Mouse (Mus musculus) forebrain, embryonic 15.5 days (tissue): Measurements from ENCODE around the gene Col6a1. TPM values are rescaled to one million over a fixed set of nuclear protein-coding genes. Genes with fewer than 3 reads are reported as not detected.

Source experiments
- ATAC-seq: fragments of 200-750 bp; cut with Nextera tagmentation; replicated peaks from 2 replicates; pipeline ENCODE4 v1.8.0; 2017; ENCODE audit warnings: mild to moderate bottlenecking, moderate TSS enrichment, moderate library complexity
- H3K27ac ChIP-seq: fragments of 300-500 bp; sonication (generic); replicated peaks from 2 replicates; pipeline ENCODE4 v1.5.1; 2015; ENCODE audit warnings: mild to moderate bottlenecking, inconsistent platforms
- H3K27me3 ChIP-seq: fragments of 300-500 bp; sonication (generic); 2 replicates; pipeline ENCODE4 v1.6.1; 2015; ENCODE audit warnings: inconsistent platforms
- H3K36me3 ChIP-seq: fragments of 300-500 bp; sonication (generic); 2 replicates; pipeline ENCODE4 v1.6.1; 2015; ENCODE audit warnings: mild to moderate bottlenecking, inconsistent platforms
- H3K4me1 ChIP-seq: fragments of 300-500 bp; sonication (generic); 2 replicates; pipeline ENCODE4 v1.6.1; 2015; ENCODE audit warnings: inconsistent platforms
- H3K4me2 ChIP-seq: fragments of 300-500 bp; sonication (generic); replicated peaks from 2 replicates; pipeline ENCODE4 v1.6.1; 2015; ENCODE audit warnings: mild to moderate bottlenecking, inconsistent platforms
- H3K4me3 ChIP-seq: fragments of 300-500 bp; sonication (generic); 2 replicates; pipeline ENCODE4 v1.5.1; 2015; ENCODE audit warnings: mild to moderate bottlenecking, inconsistent platforms
- H3K9ac ChIP-seq: fragments of 300-500 bp; sonication (generic); replicated peaks from 2 replicates; pipeline ENCODE4 v1.6.1; 2015; ENCODE audit warnings: mild to moderate bottlenecking, inconsistent platforms
- H3K9me3 ChIP-seq: fragments of 300-500 bp; sonication (generic); 2 replicates; pipeline ENCODE4 v1.6.1; 2016; ENCODE audit warnings: inconsistent platforms
- WGBS: fragments of 180-500 bp; shearing (Covaris S2); methylation state at CpG from one replicate; pipeline ENCODE4 v1.1.7; 2015; ENCODE audit warnings: mixed read lengths; 5-methylcytosine and 5-hydroxymethylcytosine counted together
- polyA plus RNA-seq: library from polyadenylated mRNA; unstranded; fragments of >200 nt; fragmentation: Nextera tagmentation; extraction: Ambion mirVana; gene quantifications from 2 replicates; pipeline ENCODE4 v1.2.1, GENCODE M21; 2015

Gene Col6a1
- polyA plus RNA-seq, 1 experiment from 2014 or later, result 8.3 TPM

- no peak overlapping the region for H3K27ac ChIP-seq
- H3K4me1 ChIP-seq, result no peaks in the 10 kb centered on the region
- no peak overlapping the region for H3K4me3 ChIP-seq
Measured at GRCm38 (mm10) chr10:76721746-76722145, 4.2 kb downstream of the Col6a1 start.

GRCm38 (mm10) chr10:76721216-76721615, 4.8 kb downstream of the Col6a1 start:
- Histone ChIP-seq H3K4me1 (no peaks in the 10 kb centered on the region), H3K4me2 (no peak overlapping the region), H3K36me3 (no peaks in the 10 kb centered on the region), H3K9ac (no peak overlapping the region), H3K27me3 (no peaks in the 10 kb centered on the region), H3K27ac (no peak overlapping the region), H3K9me3 (no peaks in the 10 kb centered on the region), H3K4me3 (no peak overlapping the region)
- ATAC-seq, result no peak
- WGBS, result 86% methylated on average over 11 of the region's 11 CpGs

More at GRCm38 (mm10) chr10:76721746-76722145, 4.2 kb downstream of the Col6a1 start:
- Histone ChIP-seq H3K36me3 (no peaks in the 10 kb centered on the region), H3K9ac (no peak overlapping the region), H3K9me3 (no peaks in the 10 kb centered on the region), H3K4me2 (no peak overlapping the region), H3K27me3 (no peaks in the 10 kb centered on the region)
- ATAC-seq, result no peak
- WGBS, result 95% methylated on average over 6 of the region's 6 CpGs

- Histone ChIP-seq H3K4me3 (no peak overlapping the region), H3K36me3 (no peaks in the 10 kb centered on the region), H3K4me2 (no peak overlapping the region), H3K27ac (no peak overlapping the region), H3K4me1 (no peaks in the 10 kb centered on the region), H3K27me3 (no peaks in the 10 kb centered on the region), H3K9me3 (no peaks in the 10 kb centered on the region), H3K9ac (no peak overlapping the region)
- no peak for ATAC-seq
- 87% methylated on average over 4 of the region's 4 CpGs for WGBS
Measured at GRCm38 (mm10) chr10:76717631-76718030, 8.3 kb downstream of the Col6a1 start.

DNA sequence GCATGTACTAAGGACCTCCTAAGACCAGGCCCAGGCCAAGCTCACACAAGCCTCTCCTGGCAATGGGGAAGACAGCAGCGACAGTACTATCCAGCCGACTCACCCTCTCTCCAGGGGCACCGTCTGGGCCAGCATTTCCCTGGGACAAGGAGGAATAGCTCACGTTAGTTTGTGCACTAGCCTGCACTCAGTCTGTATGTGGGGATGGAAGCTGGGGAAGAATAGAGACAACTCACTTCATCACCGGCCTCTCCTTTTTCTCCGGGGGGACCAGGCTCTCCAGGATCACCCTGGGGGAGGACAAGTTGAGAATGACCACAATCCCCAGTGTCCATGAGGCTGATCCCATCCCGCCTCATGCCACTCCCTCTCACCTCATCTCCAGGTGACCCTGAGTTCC, 8.9 kb downstream of the Col6a1 start:
- Histone ChIP-seq H3K27ac (no peak overlapping the region), H3K27me3 (no peaks in the 10 kb centered on the region), H3K9me3 (no peaks in the 10 kb centered on the region), H3K9ac (no peak overlapping the region), H3K4me3 (no peak overlapping the region), H3K4me2 (no peak overlapping the region), H3K36me3 (no peaks in the 10 kb centered on the region), H3K4me1 (no peaks in the 10 kb centered on the region)
- ATAC-seq, result no peak
- WGBS, result 91% methylated on average over 7 of the region's 7 CpGs

- H3K4me1 ChIP-seq, result no peaks in the 10 kb centered on the region
- WGBS, result 76% methylated on average over 7 of the region's 7 CpGs
- no peak overlapping the region for H3K27ac ChIP-seq
- no peak overlapping the region for H3K9ac ChIP-seq
- H3K4me3 ChIP-seq, result no peak overlapping the region
- H3K4me2 ChIP-seq, result no peak overlapping the region
- no peaks in the 10 kb centered on the region for H3K36me3 ChIP-seq
- no peaks in the 10 kb centered on the region for H3K27me3 ChIP-seq
- ATAC-seq, result no peak
- no peaks in the 10 kb centered on the region for H3K9me3 ChIP-seq
Measured at GRCm38 (mm10) chr10:76714303-76714702, 11.7 kb downstream of the Col6a1 start.

- H3K4me1 ChIP-seq, result no peaks in the 10 kb centered on the region
- H3K9ac ChIP-seq, result no peak overlapping the region
- H3K4me3 ChIP-seq, result no peak overlapping the region
- H3K27ac ChIP-seq, result no peak overlapping the region
- H3K4me2 ChIP-seq, result no peak overlapping the region
- no peaks in the 10 kb centered on the region for H3K9me3 ChIP-seq
- WGBS, result 82% methylated on average over 3 of the region's 3 CpGs
- no peak for ATAC-seq
- H3K36me3 ChIP-seq, result no peaks in the 10 kb centered on the region
- H3K27me3 ChIP-seq, result no peaks in the 10 kb centered on the region
Measured at GRCm38 (mm10) chr10:76712500-76712899, 13.5 kb downstream of the Col6a1 start.

- no peaks in the 10 kb centered on the region for H3K27me3 ChIP-seq
- WGBS, result 97% methylated on average over 16 of the region's 16 CpGs
- no peaks in the 10 kb centered on the region for H3K36me3 ChIP-seq
- no peak overlapping the region for H3K27ac ChIP-seq
- no peak for ATAC-seq
- H3K9ac ChIP-seq, result no peak overlapping the region
- H3K4me3 ChIP-seq, result no peak overlapping the region
- no peaks in the 10 kb centered on the region for H3K9me3 ChIP-seq
- no peaks in the 10 kb centered on the region for H3K4me1 ChIP-seq
- no peak overlapping the region for H3K4me2 ChIP-seq
Measured at GRCm38 (mm10) chr10:76711331-76711730, 14.6 kb downstream of the Col6a1 start.

DNA sequence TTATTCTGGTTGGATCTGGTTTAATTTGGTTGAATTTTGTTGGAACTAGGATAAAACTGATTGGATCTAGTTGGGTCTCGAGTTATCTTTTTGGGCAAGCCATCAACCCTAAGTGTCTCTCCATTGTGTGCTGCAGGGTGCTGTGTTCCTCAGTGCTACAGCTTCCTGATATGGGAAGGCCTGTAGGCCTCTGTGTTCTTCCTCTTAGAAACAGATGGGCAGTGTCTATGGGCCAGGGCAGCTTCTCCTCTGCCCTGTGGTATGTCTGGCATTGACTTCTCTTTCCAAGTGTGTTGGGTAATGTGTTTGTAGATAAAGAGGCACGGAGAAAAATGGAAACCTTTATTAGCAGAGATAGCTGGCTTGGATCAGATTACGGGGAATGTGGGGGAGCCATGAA, 17.5 kb downstream of the Col6a1 start:
- Histone ChIP-seq H3K4me2 (no peak overlapping the region), H3K9me3 (no peaks in the 10 kb centered on the region), H3K36me3 (no peaks in the 10 kb centered on the region), H3K9ac (no peak overlapping the region), H3K27me3 (no peaks in the 10 kb centered on the region), H3K4me3 (no peak overlapping the region), H3K27ac (no peak overlapping the region), H3K4me1 (no peaks in the 10 kb centered on the region)
- ATAC-seq, result no peak
- WGBS, result 82% methylated on average over 3 of the region's 3 CpGs

DNA sequence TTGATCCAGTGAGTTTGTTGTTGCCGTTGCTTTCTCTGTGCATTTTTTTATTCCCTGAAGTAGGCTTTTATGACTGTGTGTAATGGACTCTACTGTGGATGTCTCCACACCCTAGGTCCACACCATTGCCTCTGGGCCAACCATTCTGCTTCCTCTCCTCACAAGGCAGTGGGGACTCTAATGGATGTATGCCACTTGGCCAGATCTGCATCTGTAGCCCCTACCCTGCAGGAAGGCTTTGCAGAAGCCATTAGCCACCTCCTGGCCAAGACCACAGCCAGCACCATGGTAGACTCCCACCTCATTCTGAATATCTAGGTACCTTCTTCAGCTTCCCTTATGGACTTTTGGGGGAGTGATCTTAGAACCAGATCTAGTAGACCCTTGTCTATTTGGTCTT, 18.4 kb downstream of the Col6a1 start:
- 92% methylated on average over 1 of the region's 1 CpGs for WGBS
- Histone ChIP-seq H3K4me3 (no peak overlapping the region), H3K27ac (no peak overlapping the region), H3K27me3 (no peaks in the 10 kb centered on the region), H3K4me1 (no peaks in the 10 kb centered on the region), H3K4me2 (no peak overlapping the region), H3K9ac (no peak overlapping the region), H3K36me3 (no peaks in the 10 kb centered on the region), H3K9me3 (no peaks in the 10 kb centered on the region)
- no peak for ATAC-seq

GRCm38 (mm10) chr10:76707001-76707400, 19.0 kb downstream of the Col6a1 start:
- Histone ChIP-seq H3K36me3 (no peaks in the 10 kb centered on the region), H3K4me3 (no peak overlapping the region), H3K9ac (no peak overlapping the region), H3K9me3 (no peaks in the 10 kb centered on the region), H3K4me1 (no peaks in the 10 kb centered on the region), H3K27me3 (no peaks in the 10 kb centered on the region), H3K27ac (no peak overlapping the region), H3K4me2 (no peak overlapping the region)
- WGBS, result 79% methylated on average over 2 of the region's 2 CpGs
- no peak for ATAC-seq

DNA sequence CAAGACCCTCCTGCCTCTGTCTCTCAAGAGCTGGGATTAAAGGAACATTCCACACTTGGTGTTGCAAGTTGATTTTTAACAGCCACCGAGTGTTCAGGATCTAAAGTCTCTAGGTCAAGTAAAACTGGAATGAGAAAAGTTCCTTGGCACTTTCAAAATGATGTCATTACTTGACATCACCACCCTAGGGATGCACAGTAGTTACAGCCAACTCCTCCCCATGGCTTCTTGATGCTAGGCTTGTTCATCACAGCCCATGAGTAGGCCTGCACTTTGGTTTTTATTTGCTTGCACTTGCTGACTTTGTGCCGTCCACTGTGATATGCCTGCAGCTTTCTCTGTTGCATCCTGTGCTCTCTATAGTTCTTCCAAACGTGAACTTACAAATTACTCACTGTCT, 21.6 kb downstream of the Col6a1 start:
- ATAC-seq, result no peak
- no peaks in the 10 kb centered on the region for H3K9me3 ChIP-seq
- WGBS, result 72% methylated on average over 3 of the region's 3 CpGs
- H3K4me1 ChIP-seq, result no peaks in the 10 kb centered on the region
- H3K4me3 ChIP-seq, result no peak overlapping the region
- no peak overlapping the region for H3K27ac ChIP-seq
- H3K27me3 ChIP-seq, result no peaks in the 10 kb centered on the region
- no peaks in the 10 kb centered on the region for H3K36me3 ChIP-seq
- no peak overlapping the region for H3K4me2 ChIP-seq
- no peak overlapping the region for H3K9ac ChIP-seq

GRCm38 (mm10) chr10:76701446-76701845, 24.5 kb downstream of the Col6a1 start:
- H3K9me3 ChIP-seq, result no peaks in the 10 kb centered on the region
- 83% methylated on average over 2 of the region's 2 CpGs for WGBS
- no peak overlapping the region for H3K27ac ChIP-seq
- no peak overlapping the region for H3K4me2 ChIP-seq
- no peaks in the 10 kb centered on the region for H3K4me1 ChIP-seq
- ATAC-seq, result no peak
- H3K4me3 ChIP-seq, result no peak overlapping the region
- H3K27me3 ChIP-seq, result no peaks in the 10 kb centered on the region
- H3K36me3 ChIP-seq, result no peaks in the 10 kb centered on the region
- no peak overlapping the region for H3K9ac ChIP-seq

DNA sequence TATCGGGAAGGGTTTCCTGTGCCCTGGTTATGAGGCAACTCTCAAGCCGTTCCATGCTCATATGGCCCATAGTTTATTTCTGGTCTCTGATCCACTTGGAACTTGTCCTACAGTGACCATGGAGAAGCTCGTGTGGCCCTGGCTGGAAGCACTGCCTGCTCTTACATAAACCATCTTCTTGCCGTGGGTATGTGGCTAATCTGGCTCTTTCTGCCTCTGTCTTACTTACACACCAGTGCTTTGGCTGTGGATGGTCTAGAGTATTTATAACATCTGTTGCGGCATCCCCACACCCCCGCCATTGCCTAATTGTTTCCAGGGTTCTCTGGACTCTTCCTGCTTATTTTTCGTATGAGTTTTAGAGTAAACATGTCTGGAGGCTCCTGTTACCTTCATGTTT, 26.2 kb downstream of the Col6a1 start:
- H3K9ac ChIP-seq, result no peak overlapping the region
- H3K4me3 ChIP-seq, result no peak overlapping the region
- no peaks in the 10 kb centered on the region for H3K4me1 ChIP-seq
- H3K4me2 ChIP-seq, result no peak overlapping the region
- H3K9me3 ChIP-seq, result no peaks in the 10 kb centered on the region
- no peak overlapping the region for H3K27ac ChIP-seq
- no peaks in the 10 kb centered on the region for H3K27me3 ChIP-seq
- WGBS, result 90% methylated on average over 7 of the region's 7 CpGs
- no peak for ATAC-seq
- no peaks in the 10 kb centered on the region for H3K36me3 ChIP-seq
